Mouse (Mus musculus) intestine, embryonic 14.5 days (tissue): Measurements from ENCODE around the gene Gm7534. TPM values are rescaled to one million over a fixed set of nuclear protein-coding genes. Genes with fewer than 3 reads are reported as not detected.

Source experiments
- polyA plus RNA-seq: library from polyadenylated mRNA; unstranded; fragments of >200 nt; fragmentation: Nextera tagmentation; extraction: Ambion mirVana; gene quantifications from 2 replicates; pipeline ENCODE4 v1.2.1, GENCODE M21; 2014

Gm7534 gene
- polyA plus RNA-seq, 1 experiment from 2014 or later, result not detected

Other genes starting within 250 kb of the Gm7534 start
- 2,568 and 2,768 TPM in 2 replicates for gene Hmgn2, start 234.4 kb downstream of the Gm7534 start, polyA plus RNA-seq
- 43.5 and 46.6 TPM in 2 replicates for gene Dhdds, start 202.1 kb downstream of the Gm7534 start, polyA plus RNA-seq
- 0.05 and 0.08 TPM in 2 replicates for gene Lin28a, start 184.2 kb downstream of the Gm7534 start, polyA plus RNA-seq
- gene Zfp683, start 149.2 kb downstream of the Gm7534 start, polyA plus RNA-seq, result not detected in 2 replicates
- 8.9 and 11.4 TPM in 2 replicates for gene Crybg2, start 142.2 kb downstream of the Gm7534 start, polyA plus RNA-seq
- 23.5 and 24.3 TPM in 2 replicates for gene Cd52, start 107.9 kb downstream of the Gm7534 start, polyA plus RNA-seq
- gene Ubxn11, start 100.4 kb downstream of the Gm7534 start, polyA plus RNA-seq, result 5.7 and 8.1 TPM in 2 replicates
- gene Sh3bgrl3, start 74.2 kb downstream of the Gm7534 start, polyA plus RNA-seq, result 377 and 393 TPM in 2 replicates
- gene Cep85, start 15.9 kb downstream of the Gm7534 start, polyA plus RNA-seq, result 46.8 and 60.1 TPM in 2 replicates
- 0.19 TPM in 1 of 2 replicates, not detected in the other for gene Catsper4, start 24.4 kb upstream of the Gm7534 start, polyA plus RNA-seq
- 6.1 and 7.5 TPM in 2 replicates for gene Cnksr1, start 35.4 kb upstream of the Gm7534 start, polyA plus RNA-seq
- 0.24 and 0.41 TPM in 2 replicates for gene E130218I03Rik, start 40.7 kb upstream of the Gm7534 start, polyA plus RNA-seq
- 17.5 and 20.7 TPM in 2 replicates for gene Zfp593, start 42.6 kb upstream of the Gm7534 start, polyA plus RNA-seq
- not detected in 2 replicates for gene Gm30191, start 43.9 kb upstream of the Gm7534 start, polyA plus RNA-seq
- 3.8 and 4.5 TPM in 2 replicates for gene Grrp1, start 51.1 kb upstream of the Gm7534 start, polyA plus RNA-seq
- gene Pdik1l, start 84.9 kb upstream of the Gm7534 start, polyA plus RNA-seq, result 18.4 and 20.5 TPM in 2 replicates
- 0.09 TPM in 1 of 2 replicates, not detected in the other for gene Trim63, start 112.1 kb upstream of the Gm7534 start, polyA plus RNA-seq
- 0.19 and 0.26 TPM in 2 replicates for gene Slc30a2, start 140.2 kb upstream of the Gm7534 start, polyA plus RNA-seq
- gene Extl1, start 180.8 kb upstream of the Gm7534 start, polyA plus RNA-seq, result 1.2 and 1.4 TPM in 2 replicates
- gene Pafah2, start 193.3 kb upstream of the Gm7534 start, polyA plus RNA-seq, result 28.4 and 32.5 TPM in 2 replicates